Mouse (Mus musculus): Measurements from ENCODE around the gene Tmem121b. TPM values are rescaled to one million over a fixed set of nuclear protein-coding genes. Genes with fewer than 3 reads are reported as not detected.

Gene Tmem121b
- 29.2 TPM for polyA plus RNA-seq (2015; fragmentation: Illumina TruSeq; extraction: RNeasy Lipid Tissue Mini Kit (QIAGEN cat#74804); ENCODE audit: low read depth, low replicate concordance)

GRCm38 (mm10) chr6:120493374-120494181 is at the start of gene Tmem121b:
Gene Tmem121b, minus strand, starts transcription at chr6:120493807.

GRCm38 (mm10) chr6:120531020-120531965 is 37.7 kb upstream of the Tmem121b start, which contains the start of gene Hdhd5:
Gene Hdhd5, minus strand, starts transcription at chr6:120531319.

GRCm38 (mm10) chr6:120463086-120463871 is 30.3 kb downstream of the Tmem121b start, which contains the start of gene Il17ra:
Gene Il17ra, plus strand, starts transcription at chr6:120463247.

Other genes with a start within 250 kb of the Tmem121b start
- not detected for gene D330020A13Rik, start 199.4 kb downstream of the Tmem121b start, polyA plus RNA-seq (2015; fragmentation: Illumina TruSeq; extraction: RNeasy Lipid Tissue Mini Kit (QIAGEN cat#74804); ENCODE audit: low read depth, low replicate concordance)
- gene B4galnt3, start 199.2 kb downstream of the Tmem121b start, polyA plus RNA-seq (2015; fragmentation: Illumina TruSeq; extraction: RNeasy Lipid Tissue Mini Kit (QIAGEN cat#74804); ENCODE audit: low read depth, low replicate concordance), result 0.64 TPM
- gene Kdm5a, start 129.7 kb downstream of the Tmem121b start, polyA plus RNA-seq (2015; fragmentation: Illumina TruSeq; extraction: RNeasy Lipid Tissue Mini Kit (QIAGEN cat#74804); ENCODE audit: low read depth, low replicate concordance), result 20.4 TPM
- 5.6 TPM for gene Ccdc77, start 129.4 kb downstream of the Tmem121b start, polyA plus RNA-seq (2015; fragmentation: Illumina TruSeq; extraction: RNeasy Lipid Tissue Mini Kit (QIAGEN cat#74804); ENCODE audit: low read depth, low replicate concordance)
- 11.5 TPM for gene Il17ra, start 30.6 kb downstream of the Tmem121b start, polyA plus RNA-seq (2015; fragmentation: Illumina TruSeq; extraction: RNeasy Lipid Tissue Mini Kit (QIAGEN cat#74804); ENCODE audit: low read depth, low replicate concordance)
- gene Hdhd5, start 37.5 kb upstream of the Tmem121b start, polyA plus RNA-seq (2015; fragmentation: Illumina TruSeq; extraction: RNeasy Lipid Tissue Mini Kit (QIAGEN cat#74804); ENCODE audit: low read depth, low replicate concordance), result 33.6 TPM
- gene Cecr2, start 172.6 kb upstream of the Tmem121b start, polyA plus RNA-seq (2015; fragmentation: Illumina TruSeq; extraction: RNeasy Lipid Tissue Mini Kit (QIAGEN cat#74804); ENCODE audit: low read depth, low replicate concordance), result 2.8 TPM